Mouse (Mus musculus): ENCODE measurements around the gene Dop1a. TPM values are rescaled to one million over a fixed set of nuclear protein-coding genes. Genes with fewer than 3 reads are reported as not detected.

The Dop1a gene
- polyA plus RNA-seq, 1 experiment from 2014 or later = 18.5 TPM

- 72% methylated on average over 3 of the region's 3 CpGs for WGBS
Observed at GRCm38 (mm10) chr9:86560543-86560942, 93.6 kb downstream of the Dop1a start.

GRCm38 (mm10) chr9:86569314-86569910 is 102.5 kb downstream of the Dop1a start:
- no peak overlapping the region for H3K27ac ChIP-seq (ENCODE audit: low read depth, low read length)
- peaks cover 8% of the 10 kb centered on the region; the same call in 1 of the 2 replicates for H3K4me1 ChIP-seq (ENCODE audit: control insufficient read depth, insufficient read depth, low read length)
- 76% methylated on average over 3 of the region's 3 CpGs for WGBS
- no peak for ATAC-seq (ENCODE audit: low FRiP score, low TSS enrichment)
- H3K4me2 ChIP-seq (replicated peaks; ENCODE audit: low read depth, low read length) = no peak overlapping the region
- H3K9me3 ChIP-seq (ENCODE audit: control insufficient read depth, low read length) = no peaks in the 10 kb centered on the region
- H3K36me3 ChIP-seq (ENCODE audit: control insufficient read depth, insufficient read depth, low read length) = peaks cover 37% of the 10 kb centered on the region
- H3K9ac ChIP-seq (ENCODE audit: low read depth, low read length) = no peak overlapping the region
- no peaks in the 10 kb centered on the region for H3K27me3 ChIP-seq (ENCODE audit: control insufficient read depth, insufficient read depth, low read length)
- H3K4me3 ChIP-seq (ENCODE audit: low read length) = no peak overlapping the region

More at GRCm38 (mm10) chr9:86560543-86560942, 93.6 kb downstream of the Dop1a start:
- Histone ChIP-seq H3K36me3 (ENCODE audit: control insufficient read depth, insufficient read depth, low read length) (peaks cover 66% of the 10 kb centered on the region), H3K4me2 (replicated peaks; ENCODE audit: low read depth, low read length) (no peak overlapping the region), H3K27ac (ENCODE audit: low read depth, low read length) (no peak overlapping the region), H3K27me3 (ENCODE audit: control insufficient read depth, insufficient read depth, low read length) (no peaks in the 10 kb centered on the region), H3K4me1 (ENCODE audit: control insufficient read depth, insufficient read depth, low read length) (no peaks in the 10 kb centered on the region), H3K9ac (ENCODE audit: low read depth, low read length) (no peak overlapping the region), H3K4me3 (ENCODE audit: low read length) (no peak overlapping the region), H3K9me3 (ENCODE audit: control insufficient read depth, low read length) (no peaks in the 10 kb centered on the region)
- no peak for ATAC-seq (ENCODE audit: low FRiP score, low TSS enrichment)

- ATAC-seq (ENCODE audit: low FRiP score, low TSS enrichment) = no peak
- H3K27ac ChIP-seq (ENCODE audit: low read depth, low read length) = no peak overlapping the region
- H3K4me3 ChIP-seq (ENCODE audit: low read length) = peak overlapping the region; percentile 72
- no peak overlapping the region for H3K9ac ChIP-seq (ENCODE audit: low read depth, low read length)
- no peaks in the 10 kb centered on the region for H3K9me3 ChIP-seq (ENCODE audit: control insufficient read depth, low read length)
- peaks cover 32% of the 10 kb centered on the region for H3K36me3 ChIP-seq (ENCODE audit: control insufficient read depth, insufficient read depth, low read length)
- peaks cover 8% of the 10 kb centered on the region; the same call in 1 of the 2 replicates for H3K4me1 ChIP-seq (ENCODE audit: control insufficient read depth, insufficient read depth, low read length)
- no peaks in the 10 kb centered on the region for H3K27me3 ChIP-seq (ENCODE audit: control insufficient read depth, insufficient read depth, low read length)
- WGBS = 72% methylated on average over 10 of the region's 10 CpGs
- H3K4me2 ChIP-seq (replicated peaks; ENCODE audit: low read depth, low read length) = peak overlapping the region; percentile 100
Observed at GRCm38 (mm10) chr9:86570261-86570890, 103.4 kb downstream of the Dop1a start.

GRCm38 (mm10) chr9:86570946-86571345 is 104.0 kb downstream of the Dop1a start:
- Histone ChIP-seq H3K27me3 (ENCODE audit: control insufficient read depth, insufficient read depth, low read length) (no peaks in the 10 kb centered on the region), H3K4me2 (replicated peaks; ENCODE audit: low read depth, low read length) (peak overlapping the region; percentile 100), H3K4me1 (ENCODE audit: control insufficient read depth, insufficient read depth, low read length) (peaks cover 8% of the 10 kb centered on the region; the same call in 1 of the 2 replicates), H3K9ac (ENCODE audit: low read depth, low read length) (peak overlapping the region; percentile 81; the same call in 1 of the 2 replicates), H3K4me3 (ENCODE audit: low read length) (peak overlapping the region; percentile 72), H3K9me3 (ENCODE audit: control insufficient read depth, low read length) (no peaks in the 10 kb centered on the region), H3K36me3 (ENCODE audit: control insufficient read depth, insufficient read depth, low read length) (peaks cover 26% of the 10 kb centered on the region), H3K27ac (ENCODE audit: low read depth, low read length) (no peak overlapping the region)
- no peak for ATAC-seq (ENCODE audit: low FRiP score, low TSS enrichment)
- WGBS = 7% methylated on average over 8 of the region's 8 CpGs

- peak within 1 kb of the TSS; percentile 72 for H3K4me3 ChIP-seq (ENCODE audit: low read length)
- peaks cover 23% of the 10 kb centered on the region for H3K36me3 ChIP-seq (ENCODE audit: control insufficient read depth, insufficient read depth, low read length)
- under 1% methylated on average over 59 of the region's 59 CpGs for WGBS
Observed at GRCm38 (mm10) chr9:86571540-86572135, 104.7 kb downstream of the Dop1a start, which contains the start of the genes Pgm3 and Rwdd2a. Gene Pgm3, minus strand, starts transcription at chr9:86571842. Gene Rwdd2a, plus strand, starts transcription at chr9:86571991.

GRCm38 (mm10) chr9:86572196-86572595 is 105.2 kb downstream of the Dop1a start:
- Histone ChIP-seq H3K27ac (ENCODE audit: low read depth, low read length) (no peak overlapping the region), H3K9me3 (ENCODE audit: control insufficient read depth, low read length) (no peaks in the 10 kb centered on the region), H3K4me1 (ENCODE audit: control insufficient read depth, insufficient read depth, low read length) (peaks cover 8% of the 10 kb centered on the region; the same call in 1 of the 2 replicates), H3K4me3 (ENCODE audit: low read length) (peak overlapping the region; percentile 72), H3K4me2 (replicated peaks; ENCODE audit: low read depth, low read length) (peak overlapping the region; percentile 100), H3K36me3 (ENCODE audit: control insufficient read depth, insufficient read depth, low read length) (peaks cover 18% of the 10 kb centered on the region; the same call in 1 of the 2 replicates), H3K9ac (ENCODE audit: low read depth, low read length) (peak overlapping the region; percentile 81), H3K27me3 (ENCODE audit: control insufficient read depth, insufficient read depth, low read length) (no peaks in the 10 kb centered on the region)
- ATAC-seq (ENCODE audit: low FRiP score, low TSS enrichment) = no peak
- 1% methylated on average over 23 of the region's 25 CpGs for WGBS

More at GRCm38 (mm10) chr9:86571540-86572135, 104.7 kb downstream of the Dop1a start, which contains the start of the genes Pgm3 and Rwdd2a:
- Histone ChIP-seq H3K27me3 (ENCODE audit: control insufficient read depth, insufficient read depth, low read length) (no peaks in the 10 kb centered on the region), H3K27ac (ENCODE audit: low read depth, low read length) (peak within 1 kb of the TSS; percentile 62; the same call in 1 of the 2 replicates), H3K4me2 (replicated peaks; ENCODE audit: low read depth, low read length) (peak within 1 kb of the TSS; percentile 100), H3K9ac (ENCODE audit: low read depth, low read length) (peak within 1 kb of the TSS; percentile 81), H3K4me1 (ENCODE audit: control insufficient read depth, insufficient read depth, low read length) (peaks cover 8% of the 10 kb centered on the region; the same call in 1 of the 2 replicates), H3K9me3 (ENCODE audit: control insufficient read depth, low read length) (no peaks in the 10 kb centered on the region)
- peak; percentile 98 for ATAC-seq (ENCODE audit: low FRiP score, low TSS enrichment)

GRCm38 (mm10) chr9:86572636-86573291 is 105.8 kb downstream of the Dop1a start:
- peaks cover 16% of the 10 kb centered on the region; the same call in 1 of the 2 replicates for H3K36me3 ChIP-seq (ENCODE audit: control insufficient read depth, insufficient read depth, low read length)
- 7% methylated on average over 13 of the region's 13 CpGs for WGBS
- peak overlapping the region; percentile 81; the same call in 1 of the 2 replicates for H3K9ac ChIP-seq (ENCODE audit: low read depth, low read length)
- H3K4me3 ChIP-seq (ENCODE audit: low read length) = peak overlapping the region; percentile 72
- no peaks in the 10 kb centered on the region for H3K9me3 ChIP-seq (ENCODE audit: control insufficient read depth, low read length)
- H3K4me2 ChIP-seq (replicated peaks; ENCODE audit: low read depth, low read length) = peak overlapping the region; percentile 100
- peaks cover 8% of the 10 kb centered on the region; the same call in 1 of the 2 replicates for H3K4me1 ChIP-seq (ENCODE audit: control insufficient read depth, insufficient read depth, low read length)
- peak; percentile 1; the same call in 1 of the 2 replicates for ATAC-seq (ENCODE audit: low FRiP score, low TSS enrichment)
- H3K27ac ChIP-seq (ENCODE audit: low read depth, low read length) = no peak overlapping the region
- H3K27me3 ChIP-seq (ENCODE audit: control insufficient read depth, insufficient read depth, low read length) = no peaks in the 10 kb centered on the region

GRCm38 (mm10) chr9:86573616-86574303 is 106.8 kb downstream of the Dop1a start:
- Histone ChIP-seq H3K36me3 (ENCODE audit: control insufficient read depth, insufficient read depth, low read length) (peaks cover 8% of the 10 kb centered on the region; the same call in 1 of the 2 replicates), H3K9ac (ENCODE audit: low read depth, low read length) (no peak overlapping the region), H3K27ac (ENCODE audit: low read depth, low read length) (no peak overlapping the region), H3K4me1 (ENCODE audit: control insufficient read depth, insufficient read depth, low read length) (peaks cover 8% of the 10 kb centered on the region; the same call in 1 of the 2 replicates), H3K9me3 (ENCODE audit: control insufficient read depth, low read length) (no peaks in the 10 kb centered on the region), H3K4me2 (replicated peaks; ENCODE audit: low read depth, low read length) (no peak overlapping the region), H3K4me3 (ENCODE audit: low read length) (no peak overlapping the region), H3K27me3 (ENCODE audit: control insufficient read depth, insufficient read depth, low read length) (no peaks in the 10 kb centered on the region)
- no peak for ATAC-seq (ENCODE audit: low FRiP score, low TSS enrichment)
- 82% methylated on average over 20 of the region's 20 CpGs for WGBS
